Mouse (Mus musculus) thymus, adult 2 months (tissue): ENCODE measurements around the gene Rerg.

Source experiments
- CTCF ChIP-seq: fragments of 200-500 bp; IDR thresholded peaks from 2 replicates; pipeline ENCODE4 v1.5.1; 2012; ENCODE audit warnings: mild to moderate bottlenecking, control low read depth, low read length, moderate library complexity, borderline replicate concordance; ENCODE audit not compliant: control insufficient read depth, poor library complexity, insufficient read depth; ENCODE audit errors: extremely low read depth
- POLR2A ChIP-seq: fragments of 200-500 bp; IDR thresholded peaks from 2 replicates; pipeline ENCODE4 v1.6.1; 2012; ENCODE audit warnings: mild to moderate bottlenecking, low read length, control low read depth, moderate library complexity; ENCODE audit not compliant: control insufficient read depth, poor library complexity, insufficient read depth; ENCODE audit errors: extremely low read depth

- TF ChIP-seq POLR2A (no peak), CTCF (no peak)
These were observed 10.8 kb downstream of the Rerg start for GRCm38 (mm10) chr6:137159372-137159926.
